Mouse (Mus musculus) ES-Bruce4 (cell line): ENCODE data around the gene Dcakd. TPM values are rescaled to one million over a fixed set of nuclear protein-coding genes. Genes with fewer than 3 reads are reported as not detected.

Source experiments
- H3K27ac ChIP-seq: 2 replicates; pipeline ENCODE4 v1.5.1; 2012; ENCODE audit warnings: low read length, inconsistent platforms; ENCODE audit not compliant: insufficient read depth
- H3K27me3 ChIP-seq: 2 replicates; pipeline ENCODE4 v1.6.1; 2012; ENCODE audit warnings: mild to moderate bottlenecking, low read length, inconsistent platforms; ENCODE audit not compliant: control insufficient read depth, poor library complexity, insufficient read depth, severe bottlenecking
- H3K36me3 ChIP-seq: 2 replicates; pipeline ENCODE4 v1.6.1; 2012; ENCODE audit warnings: inconsistent platforms, mild to moderate bottlenecking, low read length, moderate library complexity; ENCODE audit not compliant: control insufficient read depth, poor library complexity, insufficient read depth, severe bottlenecking
- H3K4me1 ChIP-seq: one replicate; pipeline ENCODE4 v1.8.1; 2011; ENCODE audit warnings: low read length; ENCODE audit not compliant: control insufficient read depth, insufficient read depth
- H3K4me3 ChIP-seq: 2 replicates; pipeline ENCODE4 v1.5.1; 2011; ENCODE audit warnings: low read depth, mild to moderate bottlenecking, low read length
- H3K9ac ChIP-seq: 2 replicates; pipeline ENCODE4 v1.6.1; 2012; ENCODE audit warnings: low read depth, mild to moderate bottlenecking, inconsistent platforms; ENCODE audit not compliant: poor library complexity, severe bottlenecking
- H3K9me3 ChIP-seq: replicated peaks from 2 replicates; pipeline ENCODE4 v1.6.1; 2012; ENCODE audit warnings: mild to moderate bottlenecking, low read length, inconsistent platforms; ENCODE audit not compliant: control insufficient read depth, poor library complexity, insufficient read depth, severe bottlenecking
- CTCF ChIP-seq: IDR thresholded peaks from one replicate; pipeline ENCODE4 v1.8.1; 2011; ENCODE audit warnings: low read depth, low read length
- EP300 ChIP-seq: IDR thresholded peaks from 2 replicates; pipeline ENCODE4 v1.6.1; 2011; ENCODE audit warnings: low read depth, low read length; ENCODE audit not compliant: insufficient read depth
- POLR2A ChIP-seq: IDR thresholded peaks from one replicate; pipeline ENCODE4 v1.8.1; 2011; ENCODE audit warnings: low read length; ENCODE audit not compliant: insufficient read depth
- polyA plus RNA-seq: library from polyadenylated mRNA; stranded (reverse); fragments of >200 nt; gene quantifications from 2 replicates; pipeline ENCODE4 v1.2.4, GENCODE M21; 2011; ENCODE audit warnings: low read depth; ENCODE audit not compliant: missing spikeins, insufficient read depth, insufficient read length

Dcakd gene
- polyA plus RNA-seq, 1 experiment: 120 TPM

- H3K27ac ChIP-seq: no peak overlapping the region
- no peak for TF ChIP-seq CTCF
- no peak for TF ChIP-seq POLR2A
- no peak for TF ChIP-seq EP300
- no peaks in the 10 kb centered on the region for H3K27me3 ChIP-seq
- H3K4me3 ChIP-seq: no peak overlapping the region
- no peaks in the 10 kb centered on the region for H3K9me3 ChIP-seq
- H3K36me3 ChIP-seq: peaks cover 4% of the 10 kb centered on the region; the same call in 1 of the 2 replicates
- H3K9ac ChIP-seq: no peak overlapping the region
- H3K4me1 ChIP-seq: peaks cover 5% of the 10 kb centered on the region
Measured at GRCm38 (mm10) chr11:103038037-103038436, 9.9 kb upstream of the Dcakd start.

DNA sequence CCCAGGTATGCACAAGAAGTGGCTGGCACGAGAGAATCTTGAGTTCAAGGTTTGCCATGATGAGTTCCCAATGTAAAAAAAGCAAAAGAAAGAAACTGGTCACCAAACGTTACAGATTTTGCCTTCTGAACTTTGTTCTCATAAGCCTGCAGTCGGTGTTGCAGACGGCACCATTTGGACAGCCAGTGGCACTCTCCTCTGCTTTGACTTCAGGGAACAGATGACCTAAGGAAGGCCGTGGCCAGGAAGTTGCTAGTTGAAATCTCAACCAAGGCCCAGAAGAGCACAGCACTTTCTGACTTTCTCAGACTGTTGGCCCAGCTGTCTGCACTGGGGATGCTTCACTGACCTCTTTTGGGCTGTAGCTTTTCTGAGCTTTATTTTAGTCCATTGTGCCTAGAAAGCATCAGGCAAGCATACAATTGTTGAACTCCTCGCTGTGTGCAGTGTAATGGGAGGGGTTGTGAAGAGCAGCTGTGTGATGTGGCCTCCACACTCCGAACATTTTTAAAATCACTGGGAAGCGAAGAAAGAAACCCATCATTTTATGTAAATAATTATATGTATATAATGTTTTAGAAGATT, 8.8 kb upstream of the Dcakd start:
- Histone ChIP-seq H3K4me3 (no peak overlapping the region), H3K9me3 (no peaks in the 10 kb centered on the region), H3K4me1 (peaks cover 2% of the 10 kb centered on the region), H3K36me3 (peaks cover 3% of the 10 kb centered on the region; the same call in 1 of the 2 replicates), H3K27ac (no peak overlapping the region), H3K27me3 (no peaks in the 10 kb centered on the region), H3K9ac (no peak overlapping the region)
- TF ChIP-seq EP300 (no peak), POLR2A (no peak), CTCF (no peak)

DNA sequence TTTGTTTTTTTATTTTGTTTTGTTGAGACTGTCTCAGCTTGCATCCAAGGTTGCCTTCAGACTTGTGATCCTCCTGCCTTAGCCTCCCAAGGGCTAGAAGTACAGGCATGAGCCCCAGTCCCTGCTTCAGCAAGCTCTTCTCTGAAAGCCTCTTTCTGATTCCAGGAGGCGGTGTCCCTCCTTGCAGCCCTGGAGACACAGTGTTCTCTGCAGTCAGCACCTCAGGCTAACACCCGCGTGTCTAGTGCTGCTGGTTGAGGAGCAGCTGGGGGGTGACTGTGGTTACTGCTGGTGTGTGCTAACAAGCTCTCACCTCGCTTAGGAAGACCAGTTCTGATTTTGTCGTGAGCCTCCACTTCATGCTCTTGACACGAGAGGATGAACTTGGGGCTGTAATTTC, 6.9 kb upstream of the Dcakd start:
- no peak overlapping the region for H3K4me3 ChIP-seq
- no peaks in the 10 kb centered on the region for H3K27me3 ChIP-seq
- peaks cover 2% of the 10 kb centered on the region for H3K4me1 ChIP-seq
- peaks cover 6% of the 10 kb centered on the region for H3K36me3 ChIP-seq
- no peak overlapping the region for H3K27ac ChIP-seq
- no peak for TF ChIP-seq EP300
- no peak for TF ChIP-seq CTCF
- TF ChIP-seq POLR2A: no peak
- H3K9ac ChIP-seq: no peak overlapping the region
- H3K9me3 ChIP-seq: no peaks in the 10 kb centered on the region

GRCm38 (mm10) chr11:103033030-103033429, 4.9 kb upstream of the Dcakd start:
- H3K4me3 ChIP-seq: no peak overlapping the region
- H3K27me3 ChIP-seq: no peaks in the 10 kb centered on the region
- no peak for TF ChIP-seq CTCF
- no peak for TF ChIP-seq EP300
- no peak for TF ChIP-seq POLR2A
- no peak overlapping the region for H3K9ac ChIP-seq
- H3K4me1 ChIP-seq: peaks cover 2% of the 10 kb centered on the region
- peaks cover 3% of the 10 kb centered on the region for H3K36me3 ChIP-seq
- H3K27ac ChIP-seq: no peak overlapping the region
- H3K9me3 ChIP-seq: no peaks in the 10 kb centered on the region

- TF ChIP-seq POLR2A (no peak), EP300 (no peak), CTCF (no peak)
- Histone ChIP-seq H3K4me1 (peaks cover 2% of the 10 kb centered on the region), H3K4me3 (peak overlapping the region; percentile 97), H3K9me3 (no peaks in the 10 kb centered on the region), H3K27ac (peak overlapping the region; percentile 81), H3K36me3 (peaks cover 5% of the 10 kb centered on the region), H3K9ac (peak overlapping the region; percentile 75), H3K27me3 (no peaks in the 10 kb centered on the region)
Measured at GRCm38 (mm10) chr11:103027570-103028175, 460 bp downstream of the Dcakd start.

- Histone ChIP-seq H3K27ac (no peak overlapping the region), H3K9me3 (no peaks in the 10 kb centered on the region), H3K9ac (no peak overlapping the region), H3K36me3 (peaks cover 5% of the 10 kb centered on the region), H3K4me1 (peaks cover 2% of the 10 kb centered on the region), H3K4me3 (no peak overlapping the region), H3K27me3 (no peaks in the 10 kb centered on the region)
- TF ChIP-seq CTCF (no peak), EP300 (no peak), POLR2A (no peak)
Measured at GRCm38 (mm10) chr11:103026901-103027300, 1.2 kb downstream of the Dcakd start.
